Mouse (Mus musculus): ENCODE measurements at regions not wholly inside any gene's neighbourhood (a gene's known extent, or its start where the extent isn't known, plus 50 kb on each side); places are given as distances from the start of the nearest gene placed in this dataset.
A peak's percentile ranks its signal among the peaks of the same experiment; 100 is the strongest.
"Not testable (repeated sequence)": the region's sequence is repeated elsewhere in the genome, so short reads cannot be mapped to it uniquely, and the experiment has no call there.

DNA sequence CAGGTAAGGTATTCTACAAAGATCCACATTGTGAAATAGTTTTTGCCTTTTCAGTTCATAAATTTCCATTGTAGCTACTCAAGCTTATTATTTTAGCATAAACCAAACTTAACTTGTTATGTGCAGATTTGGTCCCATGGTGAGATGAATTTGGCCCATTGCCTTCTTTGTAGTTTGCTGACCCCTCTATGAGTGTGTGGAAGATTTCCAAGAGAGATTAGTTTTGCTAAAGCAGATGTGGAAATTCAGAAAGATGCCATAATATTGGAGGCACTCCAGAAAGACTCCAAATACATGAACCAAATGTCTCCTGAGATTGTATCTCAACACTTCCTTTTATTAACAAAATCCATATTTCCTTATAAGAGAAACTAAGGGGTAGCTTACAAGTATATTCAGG lies 291.0 kb downstream of the Kif2b start:
- no peaks in the 10 kb centered on the region for H3K27me3 ChIP-seq (ENCODE audit: insufficient read depth, low read length)
- no peaks in the 10 kb centered on the region for H3K9me3 ChIP-seq (ENCODE audit: low read length)
- DNase-seq (ENCODE audit: low spot score): peak; percentile 44
- no peak overlapping the region for H3K4me2 ChIP-seq (ENCODE audit: low read depth, low read length)
- TF ChIP-seq CTCF (IDR thresholded peaks at IDR 0.05; ENCODE audit: low read depth): no peak
- H3K36me3 ChIP-seq (ENCODE audit: insufficient read depth, low read length): no peaks in the 10 kb centered on the region
- H3K9ac ChIP-seq (replicated peaks; ENCODE audit: low read length): no peak overlapping the region
- no peaks in the 10 kb centered on the region for H3K4me1 ChIP-seq (ENCODE audit: insufficient read depth, low read length)
- no peak overlapping the region for H3K4me3 ChIP-seq (ENCODE audit: low read length)
- no peak overlapping the region for H3K27ac ChIP-seq
- no peak for ATAC-seq

DNA sequence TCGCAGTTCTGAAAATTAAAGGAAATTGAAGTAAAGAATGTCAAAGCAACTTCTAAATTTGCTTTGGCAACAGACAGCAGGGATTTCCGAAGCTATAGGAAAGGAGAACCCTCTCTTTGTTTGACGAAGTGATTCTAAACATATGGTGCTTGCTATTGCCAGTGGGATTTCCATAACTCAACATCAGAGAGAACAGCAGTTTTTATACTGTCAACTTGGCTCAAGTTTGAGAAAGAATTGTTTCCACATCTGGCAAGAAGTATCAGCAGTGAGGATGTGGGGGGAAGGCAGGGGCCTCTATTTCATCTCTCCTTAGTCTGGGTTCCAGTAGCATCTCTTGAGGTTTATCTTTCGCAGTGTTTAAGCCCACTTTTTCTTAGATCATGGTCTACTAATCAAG lies 315.1 kb downstream of the Kif2b start:
- TF ChIP-seq CTCF (IDR thresholded peaks at IDR 0.05; ENCODE audit: low read depth): no peak
- Histone ChIP-seq H3K9me3 (ENCODE audit: low read length) (no peaks in the 10 kb centered on the region), H3K36me3 (ENCODE audit: insufficient read depth, low read length) (no peaks in the 10 kb centered on the region), H3K27me3 (ENCODE audit: insufficient read depth, low read length) (no peaks in the 10 kb centered on the region), H3K4me2 (ENCODE audit: low read depth, low read length) (no peak overlapping the region), H3K4me3 (ENCODE audit: low read length) (no peak overlapping the region), H3K27ac (no peak overlapping the region), H3K9ac (replicated peaks; ENCODE audit: low read length) (no peak overlapping the region), H3K4me1 (ENCODE audit: insufficient read depth, low read length) (no peaks in the 10 kb centered on the region)
- DNase-seq (ENCODE audit: low spot score): no peak
- no peak for ATAC-seq
- WGBS: 58% methylated on average over 4 of the region's 4 CpGs

DNA sequence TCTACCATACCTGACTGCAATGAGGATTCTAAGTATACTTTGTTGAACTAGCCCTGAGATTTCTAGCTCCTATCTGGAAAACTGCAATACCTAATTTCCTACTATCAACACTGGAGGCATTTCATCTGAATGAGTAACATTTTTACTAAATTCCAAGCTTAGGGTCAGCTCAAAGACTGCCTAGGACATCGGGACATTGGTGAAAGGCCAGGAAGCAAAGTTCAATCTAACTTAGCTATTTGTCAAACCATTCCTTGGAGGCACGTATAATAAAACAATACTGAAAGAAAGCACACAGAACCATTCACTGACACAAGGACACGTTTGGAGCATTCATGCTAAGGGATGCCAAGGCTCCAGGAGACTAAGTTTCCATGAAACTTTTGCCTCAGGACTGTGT lies 335.3 kb downstream of the Kif2b start:
- H3K9me3 ChIP-seq (ENCODE audit: low read length); H3K4me1 ChIP-seq (ENCODE audit: insufficient read depth, low read length); H3K27ac ChIP-seq; H3K4me2 ChIP-seq (ENCODE audit: low read depth, low read length); H3K4me3 ChIP-seq (ENCODE audit: low read length); H3K36me3 ChIP-seq (ENCODE audit: insufficient read depth, low read length); H3K27me3 ChIP-seq (ENCODE audit: insufficient read depth, low read length); ATAC-seq; DNase-seq (ENCODE audit: low spot score); H3K9ac ChIP-seq (replicated peaks; ENCODE audit: low read length): not testable (repeated sequence)
- WGBS: 78% methylated on average over 3 of the region's 3 CpGs

DNA sequence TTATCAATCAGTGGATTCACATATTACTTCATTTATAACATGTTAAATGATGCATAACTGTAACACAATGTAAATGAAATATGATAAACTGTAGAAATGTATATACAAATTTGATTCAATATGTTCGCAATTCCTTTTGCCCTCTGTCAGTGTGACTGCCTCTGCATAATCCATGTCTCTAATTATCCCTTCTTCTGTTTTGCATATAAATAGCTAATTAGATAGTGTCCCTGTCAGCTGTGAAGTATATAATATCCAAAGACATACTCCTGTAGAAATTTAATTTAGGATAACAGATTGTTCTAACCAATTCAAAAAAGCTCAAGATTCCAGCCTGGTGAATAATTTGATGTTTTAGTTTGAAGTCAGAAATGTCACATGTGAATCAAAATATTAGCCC lies 361.2 kb downstream of the Kif2b start:
- ATAC-seq (no peak), DNase-seq (ENCODE audit: low spot score) (no peak)
- Histone ChIP-seq H3K36me3 (ENCODE audit: insufficient read depth, low read length) (no peaks in the 10 kb centered on the region), H3K4me3 (ENCODE audit: low read length) (no peak overlapping the region), H3K9me3 (ENCODE audit: low read length) (no peaks in the 10 kb centered on the region), H3K4me1 (ENCODE audit: insufficient read depth, low read length) (no peaks in the 10 kb centered on the region), H3K4me2 (ENCODE audit: low read depth, low read length) (no peak overlapping the region), H3K9ac (replicated peaks; ENCODE audit: low read length) (no peak overlapping the region), H3K27ac (no peak overlapping the region), H3K27me3 (ENCODE audit: insufficient read depth, low read length) (no peaks in the 10 kb centered on the region)
- TF ChIP-seq CTCF (IDR thresholded peaks at IDR 0.05; ENCODE audit: low read depth): no peak
- WGBS: 60% methylated on average over 1 of the region's 1 CpGs

DNA sequence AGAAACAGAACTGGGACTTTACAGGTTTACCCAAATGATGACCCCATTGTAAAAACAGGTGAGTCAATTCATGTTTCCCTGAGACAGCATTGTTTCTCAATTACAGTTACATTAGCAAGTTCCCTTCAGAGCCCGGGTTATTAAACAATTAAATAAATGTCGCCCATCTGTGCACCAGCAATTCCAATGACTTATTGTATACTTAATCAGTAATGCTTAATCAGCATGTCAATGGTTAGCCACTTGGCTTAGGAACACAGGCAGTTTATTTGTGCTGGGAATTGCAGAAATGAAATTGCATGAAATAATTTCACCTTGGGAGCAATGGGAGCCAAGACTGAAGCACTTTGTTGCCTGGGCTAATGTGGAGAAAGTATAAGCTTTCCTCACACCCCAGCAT lies 364.3 kb downstream of the Kif2b start:
- H3K4me1 ChIP-seq (ENCODE audit: insufficient read depth, low read length): no peaks in the 10 kb centered on the region
- no peaks in the 10 kb centered on the region for H3K9me3 ChIP-seq (ENCODE audit: low read length)
- DNase-seq (ENCODE audit: low spot score) (peak; percentile 7), ATAC-seq (no peak)
- no peak for TF ChIP-seq CTCF (IDR thresholded peaks at IDR 0.05; ENCODE audit: low read depth)
- no peaks in the 10 kb centered on the region for H3K36me3 ChIP-seq (ENCODE audit: insufficient read depth, low read length)
- no peak overlapping the region for H3K4me3 ChIP-seq (ENCODE audit: low read length)
- H3K4me2 ChIP-seq (ENCODE audit: low read depth, low read length): no peak overlapping the region
- H3K9ac ChIP-seq (replicated peaks; ENCODE audit: low read length): no peak overlapping the region
- 48% methylated on average over 2 of the region's 2 CpGs for WGBS
- no peaks in the 10 kb centered on the region for H3K27me3 ChIP-seq (ENCODE audit: insufficient read depth, low read length)
- no peak overlapping the region for H3K27ac ChIP-seq

DNA sequence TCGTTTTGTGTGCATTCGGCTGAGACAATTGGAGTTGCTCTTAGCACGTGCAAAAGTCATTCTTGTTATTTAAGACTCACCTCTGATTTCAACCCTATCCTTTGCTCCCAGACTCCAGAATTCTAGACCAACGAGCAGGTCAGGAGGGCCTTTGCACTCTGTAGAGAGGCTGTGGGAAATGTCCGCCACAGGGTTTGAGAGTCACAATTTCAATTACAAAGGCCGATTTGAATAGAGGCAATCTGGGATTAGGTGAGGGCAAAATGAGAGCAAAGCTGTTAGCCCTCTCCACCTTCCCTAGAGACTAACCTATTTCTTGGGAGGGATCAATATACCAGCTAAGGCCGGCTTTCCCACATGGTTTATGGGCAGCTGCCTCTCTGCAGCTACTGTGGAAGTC lies 370.9 kb downstream of the Kif2b start:
- WGBS: 48% methylated on average over 7 of the region's 7 CpGs
- ATAC-seq: no peak
- H3K27ac ChIP-seq: no peak overlapping the region

DNA sequence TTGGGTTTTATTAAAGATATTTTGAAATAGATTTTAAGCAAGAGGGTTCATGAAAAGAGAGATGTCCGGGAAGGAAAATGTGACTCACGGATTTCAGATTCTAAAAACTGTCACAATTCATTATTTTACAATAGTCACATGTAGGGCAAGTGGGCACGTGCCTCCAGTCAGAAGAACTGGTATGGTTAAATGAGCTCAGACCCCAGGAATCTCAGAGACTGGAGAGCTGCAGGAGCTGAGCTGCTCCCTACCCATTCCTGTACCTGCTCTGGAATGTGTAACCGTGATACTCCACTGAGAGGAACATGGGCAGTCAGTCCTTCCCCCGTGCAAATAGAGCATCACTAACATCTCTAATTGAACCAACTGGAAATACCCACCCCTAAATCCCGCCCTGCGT lies 372.9 kb downstream of the Kif2b start:
- Histone ChIP-seq H3K4me1 (ENCODE audit: insufficient read depth, low read length) (no peaks in the 10 kb centered on the region), H3K27me3 (ENCODE audit: insufficient read depth, low read length) (no peaks in the 10 kb centered on the region), H3K36me3 (ENCODE audit: insufficient read depth, low read length) (no peaks in the 10 kb centered on the region), H3K9ac (replicated peaks; ENCODE audit: low read length) (no peak overlapping the region), H3K9me3 (ENCODE audit: low read length) (no peaks in the 10 kb centered on the region), H3K27ac (no peak overlapping the region), H3K4me2 (ENCODE audit: low read depth, low read length) (peak overlapping the region; percentile 34), H3K4me3 (ENCODE audit: low read length) (no peak overlapping the region)
- no peak for TF ChIP-seq CTCF (IDR thresholded peaks at IDR 0.05; ENCODE audit: low read depth)
- ATAC-seq (no peak), DNase-seq (ENCODE audit: low spot score) (no peak)
- 52% methylated on average over 7 of the region's 7 CpGs for WGBS

More for the DNA sequence above, 370.9 kb downstream of the Kif2b start:
- Histone ChIP-seq H3K9ac (replicated peaks; ENCODE audit: low read length) (no peak overlapping the region), H3K27me3 (ENCODE audit: insufficient read depth, low read length) (no peaks in the 10 kb centered on the region), H3K36me3 (ENCODE audit: insufficient read depth, low read length) (no peaks in the 10 kb centered on the region), H3K9me3 (ENCODE audit: low read length) (no peaks in the 10 kb centered on the region), H3K4me1 (ENCODE audit: insufficient read depth, low read length) (no peaks in the 10 kb centered on the region), H3K4me3 (ENCODE audit: low read length) (no peak overlapping the region), H3K4me2 (ENCODE audit: low read depth, low read length) (no peak overlapping the region)
- no peak for TF ChIP-seq CTCF (IDR thresholded peaks at IDR 0.05; ENCODE audit: low read depth)
- no peak for DNase-seq (ENCODE audit: low spot score)

Data from hindbrain, postnatal 0 days (tissue).